Mouse (Mus musculus) heart, embryonic 15.5 days (tissue): ENCODE measurements around the gene Irgc1. TPM values are rescaled to one million over a fixed set of nuclear protein-coding genes. Genes with fewer than 3 reads are reported as not detected.
"Not testable (repeated sequence)": the region's sequence is repeated elsewhere in the genome, so short reads cannot be mapped to it uniquely, and the experiment has no call there.

Experiments used
- ATAC-seq: fragments of 200-750 bp; cut with Nextera tagmentation; replicated peaks from 2 replicates; pipeline ENCODE4 v1.8.0; 2017; ENCODE audit warnings: low read depth, moderate TSS enrichment; ENCODE audit not compliant: insufficient number of reproducible peaks, insufficient read depth, low FRiP score
- H3K27ac ChIP-seq: fragments of 300-500 bp; sonication (generic); 2 replicates; pipeline ENCODE4 v1.5.1; 2015; ENCODE audit warnings: mild to moderate bottlenecking, inconsistent platforms
- H3K27me3 ChIP-seq: fragments of 300-500 bp; sonication (generic); 2 replicates; pipeline ENCODE4 v1.6.1; 2015; ENCODE audit warnings: inconsistent platforms
- H3K36me3 ChIP-seq: fragments of 300-500 bp; sonication (generic); 2 replicates; pipeline ENCODE4 v1.6.1; 2015; ENCODE audit warnings: mild to moderate bottlenecking, inconsistent platforms
- H3K4me1 ChIP-seq: fragments of 300-500 bp; sonication (generic); replicated peaks from 2 replicates; pipeline ENCODE4 v1.6.1; 2015; ENCODE audit warnings: inconsistent platforms
- H3K4me2 ChIP-seq: fragments of 300-500 bp; sonication (generic); 2 replicates; pipeline ENCODE4 v1.6.1; 2015; ENCODE audit warnings: inconsistent platforms, mild to moderate bottlenecking, moderate library complexity
- H3K4me3 ChIP-seq: fragments of 300-500 bp; sonication (generic); 2 replicates; pipeline ENCODE4 v1.5.1; 2015; ENCODE audit warnings: mild to moderate bottlenecking, inconsistent platforms
- H3K9ac ChIP-seq: fragments of 300-500 bp; sonication (generic); 2 replicates; pipeline ENCODE4 v1.6.1; 2015; ENCODE audit warnings: mild to moderate bottlenecking, inconsistent platforms
- H3K9me3 ChIP-seq: fragments of 300-500 bp; sonication (generic); replicated peaks from 2 replicates; pipeline ENCODE4 v1.6.1; 2016; ENCODE audit warnings: inconsistent platforms
- WGBS: fragments of 180-500 bp; shearing (Covaris S2); methylation state at CpG from one replicate; pipeline ENCODE4 v1.1.7; 2015; ENCODE audit warnings: mixed read lengths; 5-methylcytosine and 5-hydroxymethylcytosine counted together
- polyA plus RNA-seq: library from polyadenylated mRNA; unstranded; fragments of >200 nt; fragmentation: Nextera tagmentation; extraction: Ambion mirVana; gene quantifications from 2 replicates; pipeline ENCODE4 v1.2.1, GENCODE M21; 2015

The Irgc1 gene
- not detected in 2 replicates for polyA plus RNA-seq

GRCm38 (mm10) chr7:24451855-24452311, at the start of gene Irgc1:
Gene Irgc1, minus strand, starts transcription at chr7:24452297.
- no peak within 1 kb of the TSS for H3K27ac ChIP-seq
- ATAC-seq: no peak
- H3K9ac ChIP-seq: no peak within 1 kb of the TSS
- no peaks in the 10 kb centered on the region for H3K9me3 ChIP-seq
- H3K4me1 ChIP-seq: 0 out of 2 replicates have a peak, but pooled peaks cover 3% of the 10 kb centered on the region
- WGBS: 56% methylated on average over 9 of the region's 9 CpGs
- H3K27me3 ChIP-seq: no peaks in the 10 kb centered on the region
- H3K4me2 ChIP-seq: no peak within 1 kb of the TSS
- no peaks in the 10 kb centered on the region for H3K36me3 ChIP-seq
- no peak within 1 kb of the TSS for H3K4me3 ChIP-seq

- WGBS: 32% methylated on average over 21 of the region's 21 CpGs
- no peak for ATAC-seq
- Histone ChIP-seq H3K27me3 (peaks cover 58% of the 10 kb centered on the region), H3K27ac (no peak overlapping the region), H3K4me1 (peaks cover 37% of the 10 kb centered on the region), H3K4me2 (no peak overlapping the region), H3K9me3 (no peaks in the 10 kb centered on the region), H3K9ac (no peak overlapping the region), H3K4me3 (no peak overlapping the region), H3K36me3 (no peaks in the 10 kb centered on the region)
These were observed 49.4 kb upstream of the Irgc1 start for GRCm38 (mm10) chr7:24501492-24501891.

- no peak for ATAC-seq
These were observed 48.8 kb upstream of the Irgc1 start for GRCm38 (mm10) chr7:24500929-24501328.

GRCm38 (mm10) chr7:24499856-24500577, 47.9 kb upstream of the Irgc1 start:
- Histone ChIP-seq H3K9me3 (no peaks in the 10 kb centered on the region), H3K27ac (no peak overlapping the region), H3K4me2 (peak overlapping the region; percentile 64), H3K4me1 (peaks cover 25% of the 10 kb centered on the region), H3K27me3 (peaks cover 58% of the 10 kb centered on the region), H3K36me3 (no peaks in the 10 kb centered on the region), H3K4me3 (peak overlapping the region; percentile 41), H3K9ac (no peak overlapping the region)
- ATAC-seq: peak; percentile 23; the same call in 1 of the 2 replicates
- 8% methylated on average over 43 of the region's 43 CpGs for WGBS

More at GRCm38 (mm10) chr7:24500929-24501328, 48.8 kb upstream of the Irgc1 start:
- Histone ChIP-seq H3K4me1 (peaks cover 32% of the 10 kb centered on the region), H3K27me3 (peaks cover 58% of the 10 kb centered on the region), H3K4me3 (no peak overlapping the region), H3K9ac (no peak overlapping the region), H3K27ac (no peak overlapping the region), H3K36me3 (no peaks in the 10 kb centered on the region), H3K9me3 (no peaks in the 10 kb centered on the region), H3K4me2 (no peak overlapping the region)
- 28% methylated on average over 7 of the region's 7 CpGs for WGBS

DNA sequence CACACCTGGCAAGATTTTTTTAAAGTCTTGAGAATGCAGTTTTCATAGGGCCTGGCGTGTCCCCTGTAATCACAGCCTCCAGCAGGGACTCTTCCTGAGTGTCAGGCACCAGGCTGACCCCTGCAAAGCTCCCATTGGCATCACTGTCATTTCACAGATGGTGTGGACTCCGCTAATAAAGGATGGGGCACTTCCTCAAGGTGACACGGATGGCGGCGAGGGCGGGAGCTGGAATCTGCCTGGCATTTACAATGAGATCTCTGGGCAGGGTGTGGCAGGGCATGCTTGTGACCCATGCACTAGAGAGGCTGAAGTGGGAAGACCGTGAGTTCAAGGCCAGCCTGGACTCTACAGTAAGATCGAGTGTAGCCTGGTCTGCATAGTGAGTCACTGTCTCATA, 36.2 kb upstream of the Irgc1 start:
- 77% methylated on average over 8 of the region's 8 CpGs for WGBS
- H3K4me3 ChIP-seq: no peak overlapping the region
- H3K27ac ChIP-seq: no peak overlapping the region
- no peak for ATAC-seq
- no peaks in the 10 kb centered on the region for H3K4me1 ChIP-seq
- H3K9ac ChIP-seq: no peak overlapping the region
- no peak overlapping the region for H3K4me2 ChIP-seq
- H3K36me3 ChIP-seq: no peaks in the 10 kb centered on the region
- H3K27me3 ChIP-seq: peaks cover 22% of the 10 kb centered on the region
- no peaks in the 10 kb centered on the region for H3K9me3 ChIP-seq

GRCm38 (mm10) chr7:24487403-24487802, 35.3 kb upstream of the Irgc1 start:
- peaks cover 29% of the 10 kb centered on the region for H3K27me3 ChIP-seq
- 41% methylated on average over 3 of the region's 3 CpGs for WGBS
- no peak overlapping the region for H3K4me3 ChIP-seq
- H3K36me3 ChIP-seq: no peaks in the 10 kb centered on the region
- ATAC-seq: no peak
- H3K9ac ChIP-seq: no peak overlapping the region
- H3K27ac ChIP-seq: no peak overlapping the region
- H3K9me3 ChIP-seq: no peaks in the 10 kb centered on the region
- H3K4me1 ChIP-seq: peaks cover under 1% of the 10 kb centered on the region; the same call in 1 of the 2 replicates
- no peak overlapping the region for H3K4me2 ChIP-seq

GRCm38 (mm10) chr7:24486654-24487130, 34.6 kb upstream of the Irgc1 start:
- Histone ChIP-seq H3K27ac (no peak overlapping the region), H3K4me3 (no peak overlapping the region), H3K36me3 (no peaks in the 10 kb centered on the region), H3K4me1 (peaks cover 5% of the 10 kb centered on the region; the same call in 1 of the 2 replicates), H3K9me3 (no peaks in the 10 kb centered on the region), H3K27me3 (peaks cover 36% of the 10 kb centered on the region), H3K4me2 (no peak overlapping the region), H3K9ac (no peak overlapping the region)
- WGBS: 56% methylated on average over 9 of the region's 9 CpGs
- no peak for ATAC-seq

DNA sequence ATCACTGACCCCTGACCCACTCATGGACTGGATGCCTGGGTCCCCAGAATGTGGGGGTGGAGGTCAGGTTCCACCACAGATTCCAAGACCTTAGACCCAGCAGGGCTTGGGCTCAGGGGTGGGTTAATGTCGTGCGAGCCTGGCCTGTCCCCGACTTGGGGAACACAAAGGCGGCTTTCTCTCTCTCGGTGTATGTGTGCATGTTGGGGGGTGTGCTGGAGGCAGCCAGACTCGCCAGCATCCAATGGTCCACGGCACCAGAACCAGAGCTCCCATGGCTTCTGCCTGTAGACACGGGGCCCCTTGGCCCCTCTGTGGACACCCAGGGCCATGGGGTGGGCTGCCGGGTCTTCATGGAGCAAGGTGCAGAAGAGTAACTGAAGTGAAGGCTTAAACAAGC, 33.4 kb upstream of the Irgc1 start:
- Histone ChIP-seq H3K36me3 (no peaks in the 10 kb centered on the region), H3K4me2 (no peak overlapping the region), H3K4me3 (no peak overlapping the region), H3K9ac (no peak overlapping the region), H3K27me3 (peaks cover 48% of the 10 kb centered on the region), H3K9me3 (no peaks in the 10 kb centered on the region), H3K4me1 (peaks cover 14% of the 10 kb centered on the region), H3K27ac (no peak overlapping the region)
- ATAC-seq: no peak
- 76% methylated on average over 9 of the region's 9 CpGs for WGBS

DNA sequence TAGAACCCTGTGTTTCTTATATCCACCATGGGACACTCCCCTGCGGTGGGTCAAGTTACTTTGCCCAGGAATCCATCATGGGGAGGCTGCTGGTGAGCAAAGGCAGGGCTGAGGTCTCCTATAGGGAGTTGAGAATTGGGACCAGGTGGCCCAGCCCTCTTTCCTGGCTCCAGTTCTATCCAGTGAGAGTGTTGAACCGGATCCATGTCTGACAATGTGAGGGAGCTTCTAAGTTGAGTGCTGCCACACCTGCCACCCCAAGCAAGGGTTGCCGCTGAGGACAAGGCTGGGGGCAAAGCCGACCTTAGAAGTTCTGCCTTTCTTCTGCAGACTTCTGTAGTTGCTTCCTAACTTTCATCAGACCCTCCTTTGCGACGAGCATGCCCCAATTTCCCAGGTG, 31.2 kb upstream of the Irgc1 start:
- not testable (repeated sequence) for H3K36me3 ChIP-seq, H3K27ac ChIP-seq, H3K9me3 ChIP-seq, H3K4me3 ChIP-seq, ATAC-seq, H3K9ac ChIP-seq, H3K4me2 ChIP-seq
- H3K27me3 ChIP-seq: peaks cover 69% of the 10 kb centered on the region
- peaks cover 14% of the 10 kb centered on the region for H3K4me1 ChIP-seq
- WGBS: 47% methylated on average over 6 of the region's 6 CpGs

DNA sequence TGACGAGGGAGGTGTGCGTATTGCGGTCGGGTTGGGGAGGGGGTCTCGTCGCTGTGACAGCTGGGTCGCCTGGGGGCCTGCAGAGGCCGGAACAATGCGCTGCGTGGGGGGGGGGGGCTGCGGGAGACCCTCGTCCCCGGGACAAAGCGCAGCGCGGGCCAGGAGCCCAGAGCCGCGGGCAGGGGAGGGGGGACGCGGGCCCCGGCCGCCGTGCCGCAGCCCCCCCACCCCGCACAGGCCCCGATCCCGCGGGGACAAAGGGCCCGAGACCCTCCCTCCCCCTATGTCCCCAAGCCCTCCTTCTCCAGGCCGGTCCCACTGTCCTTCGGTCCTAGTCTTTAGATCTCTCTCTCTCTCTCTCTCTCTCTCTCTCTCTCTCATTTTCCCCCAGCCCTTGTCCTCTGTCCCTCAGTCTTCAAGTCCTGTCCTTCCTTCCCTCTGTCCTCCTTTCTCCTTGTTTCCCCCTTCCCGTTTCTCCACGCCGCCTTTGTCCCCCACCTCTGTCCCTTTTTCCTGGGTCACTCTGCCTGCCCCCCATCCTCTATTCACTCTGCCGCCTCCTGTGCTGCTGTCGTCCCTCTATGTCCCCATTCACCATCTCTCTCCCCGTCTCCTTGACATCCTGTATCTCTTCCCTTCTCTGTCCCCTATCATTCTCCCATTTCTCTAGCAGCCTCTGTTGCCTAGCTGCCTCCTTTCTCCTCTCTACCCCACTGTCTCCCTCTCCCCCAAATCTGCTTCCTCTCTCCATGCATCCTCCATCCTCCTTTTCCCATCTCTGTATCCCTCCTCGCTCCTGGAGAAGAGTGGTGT, 30.3 kb upstream of the Irgc1 start:
- Histone ChIP-seq H3K27ac (no peak overlapping the region), H3K36me3 (no peaks in the 10 kb centered on the region), H3K4me3 (peak overlapping the region; percentile 62), H3K27me3 (peaks cover 69% of the 10 kb centered on the region), H3K4me1 (peaks cover 14% of the 10 kb centered on the region), H3K9me3 (no peaks in the 10 kb centered on the region), H3K9ac (peak overlapping the region; percentile 58), H3K4me2 (peak overlapping the region; percentile 91)
- ATAC-seq: 0 out of 2 replicates have a peak, but pooled peaks have one; percentile 8
- WGBS: 2% methylated on average over 27 of the region's 38 CpGs

DNA sequence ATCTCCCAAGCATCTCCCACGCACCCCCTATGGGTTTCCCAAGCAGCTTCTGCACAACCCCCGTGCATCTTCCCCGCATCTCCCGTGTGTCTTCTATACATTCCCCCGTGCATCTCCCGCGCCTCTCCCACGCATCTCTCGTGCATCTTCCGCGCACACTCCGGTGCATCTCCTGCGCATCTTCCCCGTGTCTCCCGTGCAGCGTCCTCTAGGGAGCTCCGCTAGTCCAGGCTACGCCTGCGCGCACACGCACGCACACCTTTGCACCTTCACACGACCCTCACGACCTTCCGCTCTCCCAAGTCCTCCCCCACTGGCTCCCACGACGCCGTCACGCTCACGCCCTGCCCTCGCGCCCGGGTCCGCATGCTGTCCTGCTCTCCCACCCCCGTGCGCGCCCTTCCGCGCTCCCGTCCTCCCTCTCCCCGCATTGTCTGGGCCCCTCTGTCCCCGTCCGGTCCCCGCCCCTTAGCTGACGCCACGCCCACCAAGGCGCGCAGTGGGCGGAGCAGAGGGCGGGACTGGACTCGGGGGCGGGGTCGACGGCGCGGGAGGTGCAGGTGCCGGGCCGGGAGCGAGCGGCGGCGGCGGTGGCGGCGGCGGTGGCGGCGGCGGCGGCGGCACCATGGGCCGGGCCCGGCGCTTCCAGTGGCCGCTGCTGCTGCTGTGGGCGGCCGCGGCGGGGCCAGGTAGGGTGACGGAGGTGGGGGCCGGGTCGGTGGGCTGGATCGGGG, 29.5 kb upstream of the Irgc1 start, which contains the start of gene Cadm4:
Gene Cadm4 (plus strand): TSS at position 550 of the 734 bp plus-strand sequence.
- H3K27ac ChIP-seq: no peak within 1 kb of the TSS
- H3K4me2 ChIP-seq: peak within 1 kb of the TSS; percentile 91
- no peaks in the 10 kb centered on the region for H3K36me3 ChIP-seq
- peak; percentile 77 for ATAC-seq
- H3K4me3 ChIP-seq: peak within 1 kb of the TSS; percentile 62
- WGBS: under 1% methylated on average over 78 of the region's 83 CpGs
- no peaks in the 10 kb centered on the region for H3K9me3 ChIP-seq
- H3K9ac ChIP-seq: peak within 1 kb of the TSS; percentile 58
- peaks cover 14% of the 10 kb centered on the region for H3K4me1 ChIP-seq
- peaks cover 69% of the 10 kb centered on the region for H3K27me3 ChIP-seq
